Mouse (Mus musculus) layer of hippocampus, postnatal 14 days (tissue): ENCODE measurements around the gene Rai1. TPM values are rescaled to one million over a fixed set of nuclear protein-coding genes. Genes with fewer than 3 reads are reported as not detected.
A peak's percentile ranks its signal among the peaks of the same experiment; 100 is the strongest.

ENCODE experiments used
- DNase-seq, 2 experiments: peaks; one replicate each; pipeline ENCODE4 v3.0.0; 2021 to 2022; ENCODE audit warnings: low spot score in 2 of 2, mixed read lengths in 1 of 2
- total RNA-seq, 2 experiments: library from RNA; stranded (reverse); gene quantifications; 2 replicates each; pipeline ENCODE4 v1.2.3; 2021

Gene Rai1
- total RNA-seq, 2 experiments from 2014 or later: 63.2 to 69.2 TPM

DNA sequence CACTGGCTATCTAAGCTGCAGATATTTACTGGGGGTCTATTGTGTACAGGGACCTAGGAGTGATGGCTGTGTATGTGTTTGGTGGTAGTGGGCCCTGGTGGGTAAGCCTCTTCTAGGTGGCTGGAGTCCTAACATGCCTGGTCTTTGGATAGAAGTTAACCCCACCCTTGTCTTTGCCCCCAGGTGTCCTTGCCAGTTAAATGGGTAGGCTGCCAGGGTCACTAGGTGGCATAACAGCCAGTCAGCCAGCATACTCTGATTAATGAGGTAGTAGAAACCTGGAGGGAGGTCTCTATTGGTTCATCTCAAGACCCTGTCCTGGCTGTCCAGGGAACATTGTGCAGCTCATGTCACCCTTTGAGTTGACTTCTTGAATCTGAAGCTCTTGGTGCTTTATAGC is 17.8 kb downstream of the Rai1 start:
- no peak for DNase-seq

GRCm38 (mm10) chr11:60127048-60127447 is 22.2 kb downstream of the Rai1 start:
- DNase-seq: no peak

- DNase-seq: no peak
Measured at GRCm38 (mm10) chr11:60127863-60128512, 23.2 kb downstream of the Rai1 start.

- DNase-seq: no peak
Measured at GRCm38 (mm10) chr11:60130516-60130915, 25.7 kb downstream of the Rai1 start.

DNA sequence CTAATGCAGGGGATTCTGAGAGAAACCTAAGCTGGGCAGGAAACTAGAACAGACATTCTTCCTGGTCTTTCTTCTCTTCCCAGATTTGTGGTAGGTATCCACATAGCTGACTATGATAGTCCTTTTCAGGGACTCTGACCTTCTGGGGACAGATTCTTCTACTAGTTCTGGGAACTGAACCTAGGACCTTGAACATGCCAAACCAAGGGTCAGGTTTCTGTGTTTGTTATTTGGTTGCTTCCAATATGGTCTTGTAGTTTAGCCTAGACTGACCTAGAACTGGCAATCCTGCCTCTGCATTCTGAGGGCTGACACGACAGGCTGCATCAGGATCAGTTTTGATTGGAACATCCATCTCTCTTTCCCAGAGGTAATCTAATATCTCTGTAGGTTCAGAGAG is 27.2 kb downstream of the Rai1 start:
- DNase-seq: no peak

DNA sequence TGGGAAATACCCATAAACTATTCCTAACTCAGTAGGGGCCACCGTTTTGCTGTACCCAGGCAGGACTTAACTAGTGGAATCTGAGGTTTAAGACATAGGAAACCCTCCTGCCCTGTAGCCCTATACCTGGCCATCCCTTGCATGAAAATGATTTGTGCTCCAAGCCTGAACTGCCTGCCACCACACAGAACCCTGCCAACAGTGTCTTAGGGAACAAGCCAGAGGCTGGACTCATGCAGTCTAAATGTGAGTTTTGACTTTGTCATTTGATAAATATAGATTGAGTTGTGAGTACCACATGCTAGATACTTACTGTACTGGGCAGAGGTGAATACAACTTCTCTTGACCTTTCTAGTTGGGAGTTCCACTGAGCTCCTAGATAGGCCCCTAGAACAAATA is 31.7 kb downstream of the Rai1 start:
- DNase-seq: no peak

DNA sequence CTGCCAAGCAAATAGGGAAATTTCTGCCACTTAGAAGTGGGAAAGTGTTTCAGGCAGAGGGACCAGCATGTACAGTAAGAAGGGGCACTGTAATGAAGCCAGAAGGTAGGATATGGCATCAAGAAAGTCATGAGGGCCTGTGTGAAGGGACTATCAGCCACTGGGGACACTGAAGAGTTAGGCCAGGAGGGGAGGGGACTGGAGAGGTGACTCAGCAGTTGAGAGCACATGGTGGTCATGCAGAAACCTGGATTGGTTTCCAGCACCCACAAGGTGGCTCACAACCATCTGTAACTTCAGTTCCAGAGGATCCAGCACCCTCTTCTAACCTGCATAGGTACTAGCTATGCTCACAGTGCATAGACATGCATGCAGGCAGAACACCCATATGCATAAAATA is 32.4 kb downstream of the Rai1 start:
- DNase-seq: no peak

- peak in 1 of 2 experiments; percentile 48 for DNase-seq
Measured at GRCm38 (mm10) chr11:60139141-60139733, 34.4 kb downstream of the Rai1 start.

DNA sequence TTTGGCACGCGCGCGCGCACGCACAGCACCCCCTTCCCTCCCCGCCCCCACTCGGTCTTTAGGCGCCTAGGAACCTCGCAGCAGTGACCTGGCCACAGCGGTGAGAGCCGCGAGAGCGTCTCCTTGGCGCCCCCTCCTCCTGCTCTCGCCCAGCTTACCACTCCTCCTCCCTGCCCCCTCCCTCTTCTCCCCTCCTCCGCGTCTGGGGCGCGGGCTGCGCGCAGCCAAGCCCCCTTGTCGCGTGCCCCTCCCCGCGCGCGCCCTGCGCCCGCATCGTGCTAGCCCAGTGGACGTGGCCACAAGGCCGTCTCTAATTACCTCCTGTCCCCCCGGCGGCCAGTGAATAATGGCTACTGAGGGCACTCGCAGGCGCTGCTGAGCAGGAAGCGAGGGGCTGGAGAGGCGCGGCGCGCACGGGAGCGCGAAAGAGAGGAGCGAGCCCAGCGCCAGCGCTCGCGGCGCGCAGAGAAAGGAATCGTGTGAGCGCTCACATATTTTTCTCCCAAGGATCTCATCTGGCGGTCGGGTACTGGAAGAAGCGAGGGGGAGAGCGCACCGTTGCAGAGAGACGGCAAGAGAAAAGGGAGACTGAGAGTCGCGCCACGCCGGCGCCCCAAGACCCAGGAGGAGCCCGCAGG is 35.0 kb downstream of the Rai1 start:
- peak; percentile 59 to 63 for DNase-seq

DNA sequence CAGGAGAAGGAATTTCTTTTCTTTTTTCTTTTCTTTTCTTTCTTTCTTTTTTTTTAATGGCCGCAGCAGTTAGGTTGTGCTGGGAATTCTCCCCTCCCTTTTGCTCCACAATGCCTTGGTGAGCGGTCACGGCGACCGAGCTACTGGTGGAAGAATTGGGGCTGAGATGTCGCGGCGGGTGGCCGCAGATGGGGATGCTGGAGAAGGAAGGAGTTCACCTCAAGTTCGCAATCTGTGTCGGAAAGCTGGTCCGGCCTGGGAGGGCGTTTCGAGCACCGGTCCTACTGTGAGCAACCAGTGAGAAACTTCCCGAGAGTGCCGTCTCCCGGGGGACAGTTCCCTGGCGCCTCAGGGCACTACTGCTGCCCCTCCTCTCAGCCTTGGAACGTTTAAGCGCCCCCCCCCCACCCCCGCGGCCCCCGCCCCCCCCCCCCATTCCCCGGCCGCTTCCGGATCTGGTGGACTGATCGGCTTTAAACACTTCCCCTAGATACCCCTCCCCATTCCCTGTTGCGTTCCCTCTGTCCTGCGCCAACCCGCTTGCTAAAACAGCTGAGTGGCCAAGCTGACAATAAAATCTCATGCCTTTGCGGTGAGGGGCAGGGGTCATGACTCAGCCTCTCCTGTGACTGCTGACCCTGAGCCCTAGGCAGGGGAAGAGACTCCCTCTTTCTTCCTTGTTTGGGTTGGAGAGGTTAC is 35.9 kb downstream of the Rai1 start:
- DNase-seq: no peak

GRCm38 (mm10) chr11:60141285-60141608 is 36.4 kb downstream of the Rai1 start:
- DNase-seq: no peak

- no peak for DNase-seq
Measured at GRCm38 (mm10) chr11:60143086-60143485, 38.3 kb downstream of the Rai1 start.

- no peak for DNase-seq
Measured at GRCm38 (mm10) chr11:60146170-60146569, 41.4 kb downstream of the Rai1 start.

DNA sequence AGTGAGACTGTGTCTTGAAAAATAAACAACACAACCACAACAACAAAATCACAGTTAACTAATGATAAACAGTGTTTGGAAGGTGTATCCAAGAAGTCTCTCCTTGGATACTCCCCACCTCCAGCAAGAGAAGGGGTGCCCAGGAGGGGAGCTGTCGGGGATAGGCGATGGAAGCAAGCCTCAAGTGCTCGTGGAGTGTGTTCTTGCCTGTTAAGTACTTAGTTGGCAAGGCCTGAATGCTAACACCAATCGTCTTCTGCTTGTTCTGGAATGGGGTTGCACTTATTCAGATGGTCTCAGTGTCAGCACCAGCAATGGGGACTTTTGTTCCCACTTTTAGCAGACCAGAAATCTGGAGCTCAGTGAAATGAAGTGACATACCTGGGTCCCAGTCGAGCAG is 43.8 kb downstream of the Rai1 start:
- no peak for DNase-seq

DNA sequence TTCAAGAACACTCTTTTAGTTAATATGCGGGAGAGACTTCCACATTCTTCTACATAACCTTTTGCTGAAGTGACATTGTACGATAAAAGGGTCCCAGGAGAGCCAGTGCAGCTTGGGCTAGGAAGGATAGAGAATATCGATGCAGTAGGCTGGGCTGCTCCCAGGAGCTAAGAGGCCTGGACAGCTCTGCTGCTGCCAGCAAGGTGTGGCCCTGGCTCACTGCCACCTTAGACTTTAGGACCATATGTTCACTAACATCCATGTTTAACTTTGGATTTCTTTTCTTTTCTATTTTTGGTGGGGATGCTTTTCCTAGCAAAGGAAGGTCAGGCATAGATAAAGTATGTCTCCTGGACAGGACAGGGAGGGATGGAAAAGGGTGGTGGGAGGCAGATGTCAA is 44.3 kb downstream of the Rai1 start:
- DNase-seq: no peak

DNA sequence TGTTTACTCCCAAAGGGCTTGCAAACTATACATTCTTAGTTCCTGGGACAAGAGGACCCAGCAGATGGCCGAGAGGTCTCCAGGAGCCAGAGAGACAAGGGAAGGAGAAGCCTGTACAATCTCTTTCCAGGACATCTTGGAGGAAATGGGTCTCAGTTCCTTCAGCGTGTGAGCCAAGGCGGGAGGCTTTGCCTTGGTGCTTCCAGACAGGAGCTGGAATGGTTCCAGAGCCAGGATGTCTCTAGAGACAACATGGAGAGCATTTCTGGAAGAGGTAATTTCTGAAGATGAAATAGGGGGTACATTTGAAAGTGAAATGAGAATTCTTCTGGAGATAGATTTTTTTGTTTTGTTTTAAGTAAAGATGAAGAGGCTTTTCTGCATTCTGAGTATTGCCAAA is 45.9 kb downstream of the Rai1 start:
- no peak for DNase-seq

- DNase-seq: no peak
Measured at GRCm38 (mm10) chr11:60152339-60152738, 47.5 kb downstream of the Rai1 start.

DNA sequence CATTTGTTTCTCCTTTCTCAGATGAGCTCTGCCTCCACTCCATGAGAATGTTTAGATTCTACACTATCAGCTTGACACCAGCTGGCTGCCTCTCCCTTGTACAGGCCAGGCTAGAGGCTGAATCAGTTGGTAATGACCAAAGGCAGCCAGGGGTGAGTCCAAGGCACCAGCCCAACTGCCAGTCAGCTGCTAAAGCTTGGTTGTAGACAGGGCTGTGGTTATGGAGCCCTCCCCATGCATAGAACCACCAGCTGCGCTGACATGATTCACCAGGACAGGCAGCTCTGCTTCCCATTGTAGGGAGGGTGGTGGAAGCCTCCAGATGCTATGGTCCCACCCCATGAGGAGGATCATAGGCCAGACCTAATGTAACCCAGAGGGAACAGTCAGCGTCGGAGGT is 49.1 kb downstream of the Rai1 start:
- DNase-seq: no peak

GRCm38 (mm10) chr11:60155690-60156089 is 50.9 kb downstream of the Rai1 start:
- no peak for DNase-seq

GRCm38 (mm10) chr11:60158271-60158670 is 53.5 kb downstream of the Rai1 start:
- DNase-seq: no peak

DNA sequence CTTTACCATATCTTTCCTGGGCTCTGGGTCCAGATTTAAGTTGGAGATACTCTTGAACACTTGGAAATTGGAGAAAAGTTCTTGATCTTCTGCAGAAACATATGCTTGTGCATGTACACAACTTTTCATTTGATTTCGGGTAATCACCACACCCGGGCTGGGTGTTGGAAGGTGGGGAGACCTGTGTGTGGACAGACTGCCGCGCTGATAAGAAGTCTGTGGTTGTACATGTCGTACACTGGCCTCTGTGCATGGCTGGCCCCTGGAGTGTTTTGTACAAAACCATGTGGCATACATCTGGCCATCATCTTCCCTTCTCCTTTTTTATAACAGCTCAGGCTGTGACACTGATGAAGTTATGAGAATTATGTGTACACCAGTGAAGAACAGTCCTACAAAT is 55.1 kb downstream of the Rai1 start:
- DNase-seq: no peak

DNA sequence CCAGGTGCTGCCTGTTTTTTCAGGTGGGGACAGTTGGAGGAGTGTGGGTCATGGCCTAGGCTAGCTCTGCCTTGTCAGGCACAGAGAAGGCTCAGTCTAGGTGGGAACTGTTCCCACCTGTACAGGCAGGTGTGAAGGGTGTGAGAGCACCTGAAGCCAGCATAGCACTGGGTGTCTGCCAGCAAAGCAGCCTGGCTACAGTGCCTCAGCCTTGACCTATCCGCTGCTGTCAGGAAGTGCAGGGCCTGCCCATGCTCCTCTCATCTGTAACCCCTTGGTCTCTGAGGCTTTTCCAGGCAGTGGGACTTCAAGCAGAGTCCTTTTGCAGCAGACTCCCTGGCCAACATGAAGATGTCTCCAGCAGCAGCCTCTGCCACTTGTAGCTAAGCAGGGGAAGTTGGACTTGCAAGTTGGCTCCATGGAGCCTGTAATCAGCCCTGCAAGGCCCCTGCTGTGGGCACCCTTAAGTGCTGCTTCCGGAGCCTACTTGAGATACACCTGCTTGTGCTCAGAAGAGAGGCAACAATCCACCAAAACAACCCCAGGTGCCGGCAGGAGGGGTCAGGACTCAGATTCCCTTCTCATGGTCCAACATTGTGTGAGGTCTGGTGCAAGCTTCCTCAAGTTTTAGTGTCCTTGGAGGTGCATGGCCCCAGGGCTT is 55.8 kb downstream of the Rai1 start:
- no peak for DNase-seq
